Mouse (Mus musculus): ENCODE data around the gene Havcr1. TPM values are rescaled to one million over a fixed set of nuclear protein-coding genes. Genes with fewer than 3 reads are reported as not detected.
"Not testable (repeated sequence)": the region's sequence is repeated elsewhere in the genome, so short reads cannot be mapped to it uniquely, and the experiment has no call there.

The Havcr1 gene
- total RNA-seq (2021): not detected
- long read RNA-seq, experiment 1: 0 reads
- long read RNA-seq, experiment 2: 0 reads

DNA sequence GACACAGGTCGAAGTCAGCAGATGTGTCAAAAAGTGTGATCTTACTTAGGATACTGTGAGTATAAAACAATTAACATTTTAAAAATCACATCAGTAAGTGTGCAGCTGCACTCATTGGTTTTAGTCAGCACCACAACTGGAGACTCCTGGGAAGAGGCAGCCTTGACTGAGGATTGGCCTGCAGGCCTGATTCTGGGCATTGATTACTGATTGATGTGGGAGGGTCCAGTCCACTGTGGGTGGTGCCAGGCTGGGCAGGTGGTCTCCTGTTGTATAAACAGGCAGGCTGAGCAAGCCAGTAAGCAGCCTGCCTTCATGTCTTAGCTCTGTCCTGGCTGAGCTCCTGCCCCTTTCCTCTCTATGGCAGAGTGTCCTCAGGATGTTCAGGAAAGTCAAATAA is at the start of gene Havcr1:
Gene Havcr1 (plus strand): TSS at position 5 of the 400 bp plus-strand sequence.
- DNase-seq (ENCODE audit: low spot score in 2 of 2): not testable (repeated sequence)

- DNase-seq (ENCODE audit: low spot score in 2 of 2): no peak
Observed at GRCm38 (mm10) chr11:46690136-46690535, 44.7 kb upstream of the Havcr1 start.

DNA sequence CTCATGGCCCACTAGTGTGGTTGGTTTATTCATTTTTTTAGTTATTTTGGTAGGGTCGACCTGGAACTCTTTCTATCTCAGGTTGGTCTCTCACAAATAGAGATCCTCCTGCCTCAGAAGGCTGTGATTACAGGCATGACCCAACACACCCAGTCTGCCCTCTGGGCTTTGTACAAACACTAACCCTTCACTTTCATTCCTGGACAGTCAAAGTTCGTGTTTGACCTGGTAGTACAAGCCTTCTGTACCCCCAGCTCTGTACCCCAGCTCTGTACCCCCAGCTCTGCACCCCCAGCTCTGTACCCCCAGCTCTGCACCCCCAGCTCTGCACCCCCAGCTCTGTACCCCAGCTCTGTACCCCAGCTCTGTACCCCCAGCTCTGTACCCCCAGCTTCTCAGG is 39.0 kb upstream of the Havcr1 start:
- not testable (repeated sequence) for DNase-seq (ENCODE audit: low spot score in 2 of 2)

GRCm38 (mm10) chr11:46697433-46698277 is 37.2 kb upstream of the Havcr1 start:
- no peak for DNase-seq (ENCODE audit: low spot score in 2 of 2)

DNA sequence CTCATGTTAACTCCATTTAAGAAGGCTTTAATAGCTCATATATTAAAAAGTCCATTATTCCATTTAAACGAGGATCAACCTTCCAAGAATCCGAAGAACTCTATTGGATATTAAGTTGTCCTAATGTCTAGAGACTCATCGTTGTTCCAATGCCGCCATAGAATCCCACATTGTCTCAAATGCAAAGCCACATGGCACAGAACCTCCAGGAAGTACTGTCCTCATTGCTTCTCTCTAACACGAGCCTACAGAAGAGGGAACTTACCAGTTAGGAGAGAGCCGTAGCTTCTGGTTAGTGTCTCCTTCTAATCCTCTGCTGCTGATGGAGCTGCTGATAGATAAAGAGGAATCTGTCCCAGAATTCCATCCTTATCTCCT is 36.6 kb upstream of the Havcr1 start:
- DNase-seq (ENCODE audit: low spot score in 2 of 2): no peak

- no peak for DNase-seq (ENCODE audit: low spot score in 2 of 2)
Observed at GRCm38 (mm10) chr11:46698830-46699229, 36.0 kb upstream of the Havcr1 start.

DNA sequence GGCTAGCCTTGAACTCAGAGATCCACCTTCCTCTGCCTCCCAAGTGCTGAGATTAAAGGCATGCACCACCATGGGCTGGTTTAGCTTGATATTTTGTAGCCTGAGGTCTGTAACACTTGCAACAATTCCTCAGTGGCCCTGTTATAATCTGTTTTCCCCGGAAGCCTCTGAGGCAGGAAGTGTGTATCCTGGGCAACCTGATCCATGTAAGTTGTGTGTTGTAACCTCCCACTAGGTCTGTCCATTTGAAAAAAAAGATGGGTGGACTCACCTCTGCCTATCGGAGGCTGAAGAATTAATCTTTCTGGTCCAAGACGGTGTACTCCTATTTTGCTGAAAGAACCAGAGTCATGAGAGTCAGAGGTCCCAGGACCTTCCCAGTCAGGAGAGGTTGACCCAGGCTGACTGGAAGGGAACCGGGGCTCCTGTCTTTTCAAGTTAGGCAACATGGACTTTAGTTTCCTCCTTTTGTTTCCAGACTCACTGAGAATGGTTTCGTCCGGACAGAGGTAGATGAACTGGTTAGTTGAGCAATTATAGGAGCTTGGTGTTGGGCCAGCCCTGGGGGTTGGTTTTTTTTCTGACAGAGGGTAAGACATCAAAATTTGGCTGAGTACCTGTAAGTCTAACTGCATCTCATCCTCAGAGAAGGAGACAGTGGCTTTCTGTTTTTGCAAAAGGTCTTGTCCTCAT is 28.1 kb upstream of the Havcr1 start, which contains the start of gene Timd2:
Gene Timd2 (minus strand): TSS at position 398 of the 693 bp plus-strand sequence.
- no peak for DNase-seq (ENCODE audit: low spot score in 2 of 2)

- no peak for DNase-seq (ENCODE audit: low spot score in 2 of 2)
Observed at GRCm38 (mm10) chr11:46731541-46732070, 3.3 kb upstream of the Havcr1 start.

- DNase-seq (ENCODE audit: low spot score in 2 of 2): peak; percentile 6 to 18
Observed at GRCm38 (mm10) chr11:46733242-46733789, 1.6 kb upstream of the Havcr1 start.

GRCm38 (mm10) chr11:46734617-46735016 is 263 bp upstream of the Havcr1 start:
- DNase-seq (ENCODE audit: low spot score in 2 of 2): no peak

- no peak for DNase-seq (ENCODE audit: low spot score in 2 of 2)
Observed at GRCm38 (mm10) chr11:46739501-46739900, 4.6 kb downstream of the Havcr1 start.

DNA sequence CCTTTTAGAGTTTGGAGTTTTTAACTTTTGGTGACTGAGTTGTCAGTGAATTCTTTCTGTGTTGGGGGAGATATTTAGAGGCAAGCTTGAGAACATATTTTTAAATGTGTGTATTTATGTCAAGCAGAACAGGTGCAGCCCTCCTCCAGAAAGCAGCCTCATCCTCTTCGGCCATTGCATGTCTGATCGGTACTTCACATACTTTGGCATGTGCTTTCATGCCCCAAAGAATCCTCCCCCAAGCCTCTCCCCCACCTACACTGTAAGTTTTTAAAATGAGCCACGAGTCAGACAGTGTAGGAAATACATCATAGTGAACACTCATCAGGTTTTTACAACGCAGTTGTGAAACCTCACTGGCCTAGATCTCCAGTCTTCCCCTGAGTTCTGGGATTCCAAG is 6.0 kb downstream of the Havcr1 start:
- DNase-seq (ENCODE audit: low spot score in 2 of 2): no peak

DNA sequence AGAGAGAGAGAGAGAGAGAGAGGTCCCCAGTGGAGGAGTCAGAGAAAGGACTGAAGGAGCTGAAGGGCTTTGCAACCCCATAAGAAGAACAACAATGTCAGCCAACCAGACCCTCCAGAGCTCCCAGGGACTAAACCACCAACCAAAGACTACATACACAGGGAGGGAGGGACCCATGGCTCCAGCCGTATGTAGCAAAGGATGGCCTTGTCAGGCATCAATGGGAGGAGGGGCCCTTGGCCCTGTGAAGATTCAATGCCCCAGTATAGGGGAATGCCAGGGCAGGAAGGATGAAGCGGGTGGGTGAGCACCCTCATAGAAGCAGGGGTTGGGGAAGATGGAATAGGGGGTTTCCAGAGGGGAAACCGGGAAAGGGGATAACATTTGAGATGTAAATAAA is 6.8 kb downstream of the Havcr1 start:
- no peak for DNase-seq (ENCODE audit: low spot score in 2 of 2)

DNA sequence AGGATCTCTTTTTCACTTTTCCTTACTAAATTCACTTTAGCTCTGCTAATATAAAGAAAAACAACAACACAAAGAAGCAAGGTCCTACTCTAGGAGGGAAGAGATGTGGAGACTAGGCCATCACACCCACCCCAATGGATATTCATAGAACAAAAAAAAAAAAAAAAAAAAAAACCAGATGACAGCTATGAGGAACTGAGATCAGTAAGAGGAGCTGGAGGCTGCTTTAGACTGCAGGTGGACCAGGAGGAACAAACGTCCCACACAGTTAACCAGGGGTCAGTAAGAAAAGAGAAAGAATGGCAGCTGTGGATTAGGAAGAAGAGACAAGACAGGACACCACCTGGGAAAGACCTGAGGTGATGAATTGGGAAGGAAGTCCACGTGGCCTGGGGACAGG is 13.1 kb downstream of the Havcr1 start:
- DNase-seq (ENCODE audit: low spot score in 2 of 2): no peak

DNA sequence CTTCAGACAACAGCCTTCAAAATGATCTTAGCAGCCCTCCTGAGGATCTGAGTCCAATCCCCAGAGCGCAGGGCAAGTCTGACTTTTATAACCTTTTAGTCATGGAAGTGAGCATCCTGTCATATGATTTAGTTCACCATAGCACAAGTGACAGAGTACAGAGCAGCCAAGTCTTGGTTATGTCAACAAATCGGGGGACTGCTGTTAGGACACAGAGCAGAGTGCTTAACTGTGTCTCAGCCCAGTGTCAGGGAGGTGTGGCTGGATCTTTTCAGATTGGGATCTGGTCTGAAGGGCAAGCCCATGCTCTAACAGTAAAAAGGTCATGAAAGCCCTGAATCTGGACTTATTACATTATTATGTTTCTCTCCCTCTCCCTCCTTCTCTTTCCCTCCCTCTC is 18.8 kb downstream of the Havcr1 start:
- no peak for DNase-seq (ENCODE audit: low spot score in 2 of 2)

- no peak for DNase-seq (ENCODE audit: low spot score in 2 of 2)
Observed at GRCm38 (mm10) chr11:46754669-46755068, 19.8 kb downstream of the Havcr1 start.

GRCm38 (mm10) chr11:46755714-46756113 is 20.8 kb downstream of the Havcr1 start:
- DNase-seq (ENCODE audit: low spot score in 2 of 2): not testable (repeated sequence)

DNA sequence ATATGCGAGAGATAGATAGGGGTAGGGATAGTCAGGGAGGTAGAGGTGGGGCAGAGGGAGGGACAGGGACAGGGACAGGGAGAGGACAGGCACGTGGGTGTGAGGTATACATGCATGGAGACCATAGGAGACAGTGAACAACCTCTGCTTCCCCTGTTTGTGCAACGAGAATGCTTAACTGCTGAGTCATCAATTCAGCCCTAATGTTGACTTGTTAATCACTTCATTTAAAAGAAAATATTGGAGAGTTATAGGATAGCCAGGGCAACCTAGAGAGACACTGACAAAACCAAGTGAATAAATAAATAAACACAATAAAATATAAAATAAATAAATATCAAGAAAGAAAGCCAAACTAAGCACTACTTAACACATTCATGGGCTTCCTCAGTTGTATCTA is 42.0 kb downstream of the Havcr1 start:
- no peak for DNase-seq (ENCODE audit: low spot score in 2 of 2)

GRCm38 (mm10) chr11:46779811-46780210 is 44.9 kb downstream of the Havcr1 start:
- DNase-seq (ENCODE audit: low spot score in 2 of 2): no peak

GRCm38 (mm10) chr11:46804440-46804839 is 69.6 kb downstream of the Havcr1 start:
- DNase-seq (ENCODE audit: low spot score in 2 of 2): no peak

- no peak for DNase-seq (ENCODE audit: low spot score in 2 of 2)
Observed at GRCm38 (mm10) chr11:46810511-46810910, 75.6 kb downstream of the Havcr1 start, which contains the start of gene Timd4. Gene Timd4, plus strand, starts transcription at chr11:46810800.

GRCm38 (mm10) chr11:46817692-46818091 is 82.8 kb downstream of the Havcr1 start:
- no peak for DNase-seq (ENCODE audit: low spot score in 2 of 2)
